Mouse (Mus musculus) adrenal gland (tissue): ENCODE results near the gene Tnnt1.

Experiments used
- intact Hi-C: fragments of 180-260 bp; cut with DNase I; formaldehyde crosslinking; loops from one replicate; pipeline ENCODE4 v1.15.1; 2025

Gene Tnnt1

DNA sequence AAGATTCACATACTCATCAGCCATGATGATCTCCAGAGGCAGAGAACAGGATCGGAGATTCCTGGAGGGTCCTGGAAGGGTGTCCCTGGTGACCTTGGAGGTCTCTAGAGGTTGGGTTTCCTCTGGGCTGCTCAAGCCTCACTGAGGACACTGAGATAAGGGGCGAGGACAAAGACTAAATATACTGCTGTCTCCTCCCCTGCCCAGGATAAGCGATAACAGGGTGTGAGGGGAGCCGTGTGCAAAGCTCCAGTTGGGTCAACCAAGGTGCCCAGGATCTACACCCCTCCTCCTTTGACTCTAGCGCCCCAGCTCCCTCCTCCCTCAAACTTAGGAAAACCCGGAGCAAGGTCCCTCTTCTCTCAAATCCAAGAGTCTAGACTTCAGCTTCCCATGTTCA, 6.1 kb upstream of the Tnnt1 start:
- intact Hi-C loops: loop anchor here (5.0 kb wide), 1 partner anchor 90 kb away; no protein-coding TSS in a partner anchor

DNA sequence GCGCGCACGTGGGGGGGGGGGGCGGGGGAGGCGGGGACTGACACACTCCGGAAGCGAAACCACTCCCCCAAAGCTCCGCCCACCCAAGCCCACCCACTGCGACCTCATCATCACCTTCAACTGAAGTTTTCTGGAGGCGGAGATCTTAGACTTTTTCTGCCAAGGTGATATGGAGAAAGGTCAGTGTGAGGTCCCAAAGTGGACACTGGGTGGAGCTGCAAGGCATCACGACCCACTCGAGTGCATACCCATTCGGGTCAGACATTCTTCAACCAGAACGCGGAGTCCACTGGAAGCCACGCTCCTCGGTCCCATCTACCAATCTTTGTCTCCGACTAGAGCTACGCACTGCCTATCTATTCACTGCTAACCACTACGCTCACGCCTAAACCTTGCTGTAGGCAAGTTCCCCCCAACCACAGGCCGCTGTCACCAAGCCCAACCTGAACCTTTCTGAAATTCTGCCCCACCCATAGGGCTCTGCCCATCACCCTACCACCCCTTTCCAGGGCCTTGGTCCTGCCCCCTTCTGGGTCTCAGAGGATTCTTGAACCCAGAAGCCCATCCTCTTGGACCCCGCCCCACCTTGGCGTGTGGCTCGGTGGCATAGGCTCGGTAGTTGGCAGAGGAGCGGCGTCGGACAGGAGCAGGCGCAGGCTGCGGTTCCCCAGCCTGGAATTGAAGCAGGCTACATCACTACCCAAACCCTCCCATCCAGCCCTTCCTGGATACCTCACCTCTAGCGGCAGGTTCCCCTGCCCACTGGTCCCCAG, 5.2 kb upstream of the Tnnt1 start:
- intact Hi-C loops: loop anchor here (5.0 kb wide), 1 partner anchor 89 kb away; no protein-coding TSS in a partner anchor

- intact Hi-C loops: no loop called here
Observed at GRCm38 (mm10) chr7:4518487-4518886, 2.3 kb upstream of the Tnnt1 start.

DNA sequence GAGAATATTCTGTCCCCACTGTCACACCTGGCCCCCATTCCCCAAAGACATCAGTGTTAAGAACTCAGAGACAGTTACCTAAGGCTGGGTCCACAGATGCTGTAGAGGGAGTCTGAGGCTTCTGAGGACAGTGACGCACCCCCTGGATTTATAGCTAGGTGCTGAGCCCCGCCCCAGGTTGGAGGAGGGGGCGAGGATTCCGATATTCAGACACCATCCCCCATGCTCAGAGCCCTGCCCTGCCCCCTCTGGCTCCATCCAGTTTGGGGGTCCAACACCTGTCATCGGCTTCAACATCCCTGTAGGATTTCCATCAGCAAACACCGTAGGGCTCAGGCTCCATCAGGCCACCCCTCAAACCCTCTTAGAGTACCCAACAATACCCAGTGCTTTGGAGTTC, 329 bp downstream of the Tnnt1 start:
- intact Hi-C loops: no loop called here

GRCm38 (mm10) chr7:4513829-4514712, 2.1 kb downstream of the Tnnt1 start:
- intact Hi-C loops: no loop called here

- intact Hi-C loops: no loop called here
Observed at GRCm38 (mm10) chr7:4513236-4513635, 2.9 kb downstream of the Tnnt1 start.

DNA sequence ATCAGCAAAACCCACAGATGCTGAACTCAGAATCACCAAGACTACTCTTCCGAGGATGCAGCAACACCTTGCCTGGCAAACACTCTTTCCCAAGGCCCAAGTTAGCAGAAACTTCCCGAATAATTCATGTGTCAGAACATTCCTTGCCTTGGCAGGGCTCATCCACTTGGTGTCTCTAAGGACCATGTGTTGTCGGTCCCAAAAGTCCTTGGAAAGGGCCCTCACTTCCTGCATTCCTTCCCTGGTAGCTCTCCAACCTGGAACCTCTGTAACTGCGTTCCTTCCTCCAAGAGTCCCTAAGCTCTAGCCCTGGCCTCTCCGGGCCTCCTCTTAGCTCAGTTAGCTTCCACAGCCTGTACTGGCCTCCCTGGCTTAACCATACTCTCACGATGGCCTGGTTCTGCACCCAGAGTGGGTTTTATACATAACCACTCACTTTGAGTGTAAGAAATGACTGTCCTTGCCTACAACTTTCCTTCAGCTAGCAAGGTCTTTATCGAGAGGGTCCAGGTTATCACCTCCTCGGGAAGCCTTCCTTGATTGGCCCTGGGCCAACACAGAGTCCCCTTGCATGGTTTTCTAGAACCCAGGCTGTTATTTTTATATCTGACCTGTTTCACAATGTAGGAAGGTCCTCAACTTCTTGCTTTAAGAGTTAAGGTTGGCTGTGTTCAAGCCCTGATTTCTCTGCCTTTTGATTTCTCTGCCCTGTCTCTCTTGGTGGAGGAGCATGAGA, 4.5 kb downstream of the Tnnt1 start:
- intact Hi-C loops: no loop called here

DNA sequence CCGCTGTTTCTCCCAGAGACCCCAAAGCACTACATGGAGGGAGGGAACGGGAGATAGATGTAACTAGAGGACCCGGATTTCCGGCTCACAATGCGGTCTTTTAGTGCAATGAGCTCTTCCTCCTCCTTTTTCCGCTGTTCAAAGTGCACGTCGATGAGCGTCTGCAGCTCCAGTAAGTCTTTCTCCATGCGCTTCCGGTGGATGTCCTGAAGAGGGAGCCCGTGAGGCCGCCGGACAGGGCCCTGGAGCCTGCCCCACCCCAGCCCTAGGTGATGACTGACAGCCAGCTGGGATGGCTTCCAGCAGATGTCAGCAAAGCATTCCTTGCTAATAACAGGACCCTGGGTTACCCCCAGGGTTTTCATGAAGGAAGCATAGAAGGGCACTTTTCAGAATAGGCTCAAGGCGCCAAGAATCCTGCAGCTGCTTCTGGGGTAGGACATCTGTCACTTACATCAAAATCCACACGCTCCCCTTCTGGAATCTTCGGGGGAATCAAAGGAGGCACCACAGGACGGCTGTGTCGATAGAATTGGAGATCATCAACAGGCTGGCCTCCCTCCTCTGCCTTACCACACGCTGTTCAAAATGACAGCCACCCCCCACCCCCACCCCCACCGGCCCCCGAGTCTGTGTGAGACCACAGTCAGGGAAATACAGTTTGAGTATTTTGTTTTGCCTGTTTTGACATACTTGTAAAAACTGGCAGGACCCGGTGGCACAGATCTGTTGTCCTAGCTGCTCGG, 6.1 kb downstream of the Tnnt1 start:
- intact Hi-C loops: no loop called here

- intact Hi-C loops: no loop called here
Observed at GRCm38 (mm10) chr7:4508739-4509116, 7.5 kb downstream of the Tnnt1 start.

GRCm38 (mm10) chr7:4508062-4508738, 8.0 kb downstream of the Tnnt1 start:
- intact Hi-C loops: no loop called here

DNA sequence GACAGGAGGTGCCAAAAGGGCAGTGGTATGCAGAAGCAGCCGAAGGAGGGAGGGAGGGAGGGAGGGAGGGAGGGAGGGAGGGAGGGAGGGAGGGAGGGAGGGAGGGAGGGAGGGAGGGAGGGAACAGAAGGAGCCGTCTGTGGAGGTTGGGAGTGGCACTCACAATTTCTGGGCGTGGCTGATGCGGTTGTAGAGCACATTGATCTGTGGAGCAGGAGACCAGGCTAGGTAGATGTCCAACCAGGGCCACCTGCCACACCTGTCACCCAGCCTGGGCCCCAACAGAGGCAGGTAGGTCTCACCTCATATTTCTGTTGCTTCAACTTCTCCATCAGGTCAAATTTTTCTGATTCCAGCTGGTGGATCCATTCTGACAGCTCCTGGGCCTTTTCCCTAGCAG, 9.0 kb downstream of the Tnnt1 start:
- intact Hi-C loops: no loop called here

DNA sequence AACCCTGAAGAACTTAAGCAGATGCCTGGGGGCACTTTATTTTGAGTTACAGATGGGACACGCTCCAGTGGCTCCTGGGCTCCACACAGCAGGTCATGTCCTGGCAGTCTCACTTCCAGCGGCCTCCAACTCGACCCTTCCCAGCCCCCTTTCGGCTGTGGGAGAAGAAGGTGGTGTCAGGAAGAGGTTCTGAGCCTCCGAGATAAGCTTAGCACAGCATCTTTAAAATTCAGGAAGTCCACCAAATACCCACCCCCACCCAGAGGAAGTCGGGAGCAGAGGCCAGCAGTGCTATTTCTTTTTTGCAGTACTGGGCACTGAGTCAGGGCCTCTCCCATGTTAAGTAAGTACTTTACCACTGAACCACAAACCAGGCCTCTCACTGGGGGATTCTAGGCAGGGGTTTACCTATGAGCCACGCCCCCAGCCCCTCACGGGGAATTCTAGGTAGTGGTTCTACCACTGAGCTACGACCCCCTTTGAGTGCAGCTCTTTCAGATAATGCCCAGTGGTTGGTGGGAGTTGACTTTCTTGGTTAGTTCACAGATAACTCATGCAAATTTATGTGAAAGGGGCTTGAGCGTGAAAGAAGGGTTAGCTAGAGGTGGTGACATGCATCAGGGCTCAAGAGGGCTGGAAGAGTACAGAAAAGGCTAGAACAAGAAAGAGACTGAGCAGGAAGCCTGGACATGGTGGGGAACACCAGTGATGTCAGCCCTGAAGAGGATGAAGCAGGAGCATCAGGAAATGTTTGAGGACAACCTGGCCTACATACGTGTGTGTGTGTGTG, 11.3 kb downstream of the Tnnt1 start:
- intact Hi-C loops: no loop called here

DNA sequence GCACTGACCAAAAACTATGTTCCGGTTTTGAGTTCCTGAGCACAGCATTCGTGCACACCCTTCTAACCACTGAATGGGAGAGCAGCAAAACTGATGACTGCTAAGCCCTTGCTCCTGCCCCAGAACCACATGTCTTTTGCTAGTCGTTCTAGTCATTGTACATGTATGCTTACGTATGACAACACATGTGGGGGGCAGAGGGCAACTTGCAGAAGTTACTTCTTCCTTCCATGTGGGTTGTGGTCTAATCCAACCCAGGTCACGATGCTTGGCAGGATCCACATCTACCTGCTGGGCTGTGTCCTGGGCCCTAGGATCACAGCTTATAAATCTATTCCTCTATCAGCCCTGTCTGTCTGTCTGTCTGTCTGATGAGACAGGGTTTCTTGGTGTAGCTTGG, 12.3 kb downstream of the Tnnt1 start:
- intact Hi-C loops: no loop called here

DNA sequence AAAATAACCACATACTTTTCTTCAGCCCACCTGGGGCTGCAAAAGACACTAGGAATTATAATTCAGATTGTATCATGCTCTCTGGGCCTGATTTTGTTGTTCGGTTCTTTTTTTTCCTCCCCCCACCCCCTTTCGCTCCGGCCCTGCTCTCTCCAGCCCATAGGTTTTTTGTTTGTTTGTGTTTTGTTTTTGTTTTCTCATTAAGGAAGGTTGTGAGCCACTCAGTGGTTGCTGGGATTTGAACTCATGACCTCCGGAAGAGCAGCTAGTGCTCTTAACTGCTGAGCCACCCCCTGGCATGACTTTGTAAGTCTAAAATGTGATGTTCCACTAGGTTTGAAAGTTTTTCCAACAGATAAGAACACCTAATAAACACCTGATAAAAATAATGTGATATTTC, 13.1 kb downstream of the Tnnt1 start:
- intact Hi-C loops: no loop called here

DNA sequence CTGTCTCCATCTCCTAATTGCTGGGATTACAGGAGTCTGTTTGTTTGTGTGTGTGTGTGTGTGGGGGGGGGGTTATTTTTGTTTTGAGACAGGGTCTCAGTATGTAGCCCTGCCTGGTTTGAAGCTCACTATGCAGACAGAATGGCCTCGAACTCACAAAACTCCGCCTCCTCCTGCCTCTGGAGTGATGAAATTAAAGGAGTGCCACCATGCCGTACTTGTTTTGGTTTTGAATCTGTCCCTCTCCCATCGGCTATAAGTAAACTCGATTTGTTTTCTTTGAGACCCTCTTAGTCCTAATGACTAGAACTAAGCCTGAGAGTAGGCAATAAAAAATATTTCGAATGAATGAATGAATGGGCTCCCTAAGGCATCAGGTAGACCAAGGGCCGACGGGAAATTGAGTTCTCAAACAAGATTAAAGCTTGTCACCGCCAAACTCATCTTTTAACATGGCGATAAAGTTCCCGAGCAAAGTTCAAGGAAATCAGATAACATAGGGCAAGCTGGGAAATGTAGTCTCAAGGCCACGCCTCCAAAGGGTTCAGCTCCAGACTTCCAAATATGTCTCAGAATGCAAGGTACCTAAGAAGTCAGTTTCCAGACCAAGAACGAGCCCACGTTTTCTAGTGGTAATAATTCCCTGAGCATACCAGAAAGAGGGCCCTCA, 13.6 kb downstream of the Tnnt1 start:
- intact Hi-C loops: no loop called here

DNA sequence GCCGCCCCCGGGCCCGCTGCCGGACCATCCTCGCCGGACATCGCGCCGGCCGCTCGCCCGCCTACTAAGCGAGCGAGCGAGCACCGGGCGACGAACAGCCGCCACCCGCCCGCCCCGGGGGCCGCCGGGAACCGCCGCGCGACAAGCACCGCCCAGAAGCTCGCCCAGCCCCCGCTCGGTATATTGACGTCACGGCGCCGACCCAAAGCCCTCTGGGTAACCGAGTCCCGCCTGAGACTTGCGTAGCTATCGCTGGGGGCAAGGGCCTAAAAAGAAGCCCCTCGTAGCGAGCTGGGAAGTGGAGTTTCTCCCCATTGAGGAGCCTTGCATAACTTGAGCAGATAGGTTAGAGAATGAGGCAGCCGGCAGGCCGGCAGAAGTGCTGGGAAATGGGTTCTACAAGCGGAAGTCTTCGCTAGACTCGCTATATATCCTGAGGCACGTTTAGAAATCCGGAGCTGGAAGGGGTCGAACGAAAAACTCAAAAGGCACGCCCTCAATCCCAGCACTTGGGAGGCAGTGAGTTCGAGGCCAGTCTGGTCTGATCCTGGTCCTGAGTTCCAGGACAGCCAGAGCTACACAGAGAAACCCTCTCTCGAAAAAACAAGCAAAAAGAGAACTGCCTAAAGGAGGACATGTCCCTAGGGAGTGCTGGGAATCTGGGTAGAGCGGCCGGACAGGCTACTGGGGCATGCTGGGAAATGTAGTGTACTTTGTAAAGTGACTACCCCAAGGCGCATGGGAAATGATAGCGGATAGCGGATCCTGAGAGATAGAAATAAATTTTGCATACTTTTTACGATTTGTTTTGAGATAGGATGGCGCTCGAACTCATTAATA, 14.4 kb downstream of the Tnnt1 start, which contains the start of gene Ppp1r12c:
Ppp1r12c (minus strand) TSS at position 123 of the 840 bp plus-strand sequence.
- intact Hi-C loops: no loop called here

DNA sequence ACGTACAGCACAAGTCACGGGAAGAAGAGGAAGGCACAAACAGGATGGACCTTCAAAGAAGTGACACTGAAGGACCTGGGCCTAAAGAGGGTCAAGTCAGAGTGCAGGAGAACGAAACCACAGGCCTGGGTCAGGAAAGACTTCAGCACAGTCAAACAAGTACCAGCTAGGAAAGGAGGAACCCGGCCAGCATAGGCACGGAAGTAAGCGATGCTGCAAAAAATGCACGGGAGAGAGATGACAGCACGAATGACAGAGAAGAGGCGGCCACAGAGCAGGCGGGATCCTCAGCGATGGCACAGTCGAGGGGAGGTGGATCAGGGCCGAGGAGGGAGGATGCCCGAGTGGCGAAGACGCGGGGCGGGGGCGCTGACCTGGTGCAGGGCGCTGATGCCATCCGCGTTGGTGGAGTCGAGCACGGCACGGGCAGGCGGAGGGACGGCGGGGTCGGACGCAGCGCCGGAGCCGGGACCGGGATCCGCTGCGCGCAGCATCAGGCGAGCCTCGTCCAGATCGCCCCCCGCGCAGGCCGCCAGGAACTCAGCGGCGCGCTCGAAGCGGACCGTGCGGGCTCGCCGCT, 15.2 kb downstream of the Tnnt1 start:
- intact Hi-C loops: no loop called here

DNA sequence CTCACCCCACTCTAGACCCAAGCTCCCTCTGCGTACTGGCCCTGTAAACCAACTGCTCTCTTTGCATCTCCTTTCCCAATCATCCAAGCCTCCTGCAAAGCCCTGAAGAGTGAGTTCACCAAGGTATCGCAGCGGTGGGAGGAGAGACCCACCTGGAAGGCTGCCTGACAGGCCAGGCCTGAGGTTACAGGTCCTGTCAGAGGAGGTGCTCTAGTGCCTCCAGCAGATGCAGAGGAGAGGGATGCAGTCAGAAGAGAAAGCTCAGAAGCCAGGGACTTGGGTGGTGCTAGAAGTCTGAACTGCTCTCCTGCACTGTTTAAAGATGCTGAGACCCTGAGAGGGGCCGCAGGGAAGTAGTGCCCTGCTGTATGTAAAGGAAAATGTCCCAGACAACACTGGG, 17.1 kb downstream of the Tnnt1 start:
- intact Hi-C loops: loop anchor here (10.0 kb wide), 1 partner anchor 354 kb away; no protein-coding TSS in a partner anchor
